Mouse (Mus musculus) v-Abl transformed pro-B cells (cell line): ENCODE measurements around the gene Gm17332.
"Not testable (repeated sequence)": the region's sequence is repeated elsewhere in the genome, so short reads cannot be mapped to it uniquely, and the experiment has no call there.

ENCODE experiments used
- in situ Hi-C, 2 experiments: fragments of 400-800 bp; cut with MboI; formaldehyde crosslinking; loops; one replicate each; pipeline ENCODE4 v1.15.1; 2025; ENCODE audit not compliant: unreplicated experiment in 2 of 2

The Gm17332 gene

DNA sequence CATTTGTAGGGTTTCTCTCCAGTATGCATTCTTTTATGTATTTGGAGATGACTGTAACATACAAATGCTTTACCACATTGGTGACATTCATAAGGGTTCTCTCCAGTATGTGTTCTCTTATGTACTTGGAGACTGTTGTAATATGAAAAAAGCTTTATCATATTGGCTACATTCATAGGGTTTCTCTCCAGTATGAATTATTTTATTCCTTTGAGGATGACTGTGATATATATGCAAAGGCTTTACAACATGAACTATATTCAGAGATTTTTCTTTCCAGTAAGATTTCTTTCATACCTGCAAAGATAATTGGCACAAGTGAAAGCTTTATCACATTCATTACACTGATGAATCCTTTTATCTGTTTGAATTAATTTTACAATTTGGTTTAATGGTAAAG is at the start of gene Gm17332:
Gene Gm17332 (minus strand): TSS at position 101 of the 400 bp plus-strand sequence.
- in situ Hi-C loops: no loop called here

DNA sequence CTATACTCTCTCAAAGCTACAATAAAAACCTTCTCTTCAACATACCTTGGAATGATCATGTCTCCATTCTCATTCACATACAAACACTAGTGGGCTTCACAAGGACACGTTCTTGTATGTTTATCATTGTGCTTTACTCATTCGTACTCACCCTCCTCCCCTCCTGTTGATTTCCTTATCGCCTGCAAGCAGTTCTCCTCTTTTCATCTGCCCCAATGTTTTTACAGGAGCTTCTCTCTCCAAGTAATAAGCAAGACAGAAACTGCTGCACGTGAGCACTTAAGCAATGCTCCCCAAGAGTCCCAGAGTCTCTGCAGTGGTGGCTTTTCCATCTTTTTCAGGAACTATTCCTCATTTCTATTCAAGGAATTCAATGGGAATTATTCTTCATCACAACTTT is 47.7 kb upstream of the Gm17332 start:
- in situ Hi-C loops: no loop called here

DNA sequence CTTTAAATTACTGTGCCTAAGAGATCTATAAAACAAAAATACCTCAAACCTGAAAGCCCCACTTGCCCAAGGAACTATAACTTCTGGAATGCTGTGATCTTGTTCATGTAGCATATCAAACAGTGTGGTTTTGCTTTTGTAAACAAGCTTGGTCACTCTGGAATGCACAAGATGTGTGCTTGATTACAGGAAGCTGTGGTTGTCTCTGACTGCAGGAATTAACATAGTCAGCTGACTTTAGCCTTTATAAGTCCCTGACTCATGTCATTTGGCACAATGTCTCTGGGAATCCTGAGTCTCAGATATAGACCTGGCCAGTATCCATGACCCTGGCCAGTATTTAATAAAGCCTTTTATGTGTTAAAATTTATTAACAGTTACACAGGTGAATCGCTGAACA is 43.1 kb upstream of the Gm17332 start:
- in situ Hi-C loops: no loop called here

DNA sequence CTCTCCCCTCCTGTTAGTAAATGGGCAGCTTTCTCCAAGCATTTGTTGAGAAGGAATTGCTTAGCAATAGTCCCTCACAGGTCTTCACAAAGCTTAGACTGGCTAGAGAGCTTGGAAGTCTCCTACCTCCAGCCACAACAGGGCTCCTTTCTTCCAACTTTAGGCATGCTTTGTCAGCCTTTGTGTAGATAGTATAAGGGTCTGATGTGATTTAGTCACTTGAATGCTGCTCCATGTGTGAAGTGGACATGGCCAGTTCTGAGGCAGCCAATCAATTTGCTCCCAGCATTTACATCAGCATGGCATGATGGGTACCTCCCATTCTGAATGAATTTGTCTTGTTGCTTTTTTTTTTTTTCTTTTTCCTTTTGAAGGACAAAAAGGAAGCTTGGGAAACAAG is 35.7 kb upstream of the Gm17332 start:
- in situ Hi-C loops: no loop called here

DNA sequence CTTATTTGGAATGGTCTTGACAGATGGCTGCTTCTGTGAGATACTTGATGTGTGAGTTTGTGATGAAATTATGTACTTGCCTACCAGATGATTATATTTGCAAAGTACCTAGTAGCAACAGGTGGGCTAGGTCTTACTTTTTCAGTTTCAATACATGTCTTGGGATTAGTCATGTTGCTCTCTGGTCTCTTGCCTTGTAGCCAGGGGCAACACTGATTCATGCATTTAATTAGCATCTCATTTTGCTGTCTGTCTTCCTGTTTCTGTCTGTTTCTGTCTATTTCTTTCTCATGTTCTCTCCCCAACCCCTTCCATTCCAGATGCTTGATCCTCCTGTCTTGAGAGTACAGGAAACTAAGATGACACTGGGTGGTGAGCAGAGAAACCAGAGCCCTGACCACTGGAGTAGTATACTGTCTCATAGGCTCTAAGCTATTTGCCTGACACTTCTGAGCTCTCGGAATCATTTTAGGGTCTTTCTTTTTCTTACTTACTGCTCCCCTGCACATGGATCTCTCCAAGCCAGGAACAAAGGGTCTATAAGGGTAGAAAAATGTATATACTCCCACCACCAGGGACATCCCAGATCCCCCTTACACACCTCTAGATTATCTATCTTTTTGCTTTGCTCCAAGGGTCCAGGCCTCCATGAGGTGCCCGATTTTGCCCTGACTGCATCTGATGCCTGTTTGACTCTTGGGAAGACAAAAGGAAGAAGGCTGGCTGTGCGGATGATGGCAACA is 13.5 kb upstream of the Gm17332 start:
- in situ Hi-C loops: no loop called here

DNA sequence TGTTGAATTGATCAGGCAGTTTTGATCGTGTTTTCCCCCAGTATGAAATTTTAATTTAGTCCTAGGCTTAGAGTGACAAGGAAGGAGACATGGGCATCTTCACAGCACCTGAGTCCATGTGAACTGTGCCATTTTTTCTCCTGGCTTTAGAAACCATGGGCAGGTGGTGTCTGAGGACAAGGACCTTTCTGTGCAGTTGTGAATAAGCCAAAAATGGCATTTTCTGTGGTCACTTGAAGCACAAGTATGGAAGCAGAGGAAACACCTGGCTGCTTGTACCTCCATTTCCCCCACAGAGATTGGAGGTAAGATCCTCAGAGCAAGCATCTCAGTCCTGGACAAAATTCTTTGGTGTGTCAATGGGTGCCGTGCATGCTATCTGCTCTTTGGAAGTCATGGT is 12.5 kb upstream of the Gm17332 start:
- in situ Hi-C loops: no loop called here

DNA sequence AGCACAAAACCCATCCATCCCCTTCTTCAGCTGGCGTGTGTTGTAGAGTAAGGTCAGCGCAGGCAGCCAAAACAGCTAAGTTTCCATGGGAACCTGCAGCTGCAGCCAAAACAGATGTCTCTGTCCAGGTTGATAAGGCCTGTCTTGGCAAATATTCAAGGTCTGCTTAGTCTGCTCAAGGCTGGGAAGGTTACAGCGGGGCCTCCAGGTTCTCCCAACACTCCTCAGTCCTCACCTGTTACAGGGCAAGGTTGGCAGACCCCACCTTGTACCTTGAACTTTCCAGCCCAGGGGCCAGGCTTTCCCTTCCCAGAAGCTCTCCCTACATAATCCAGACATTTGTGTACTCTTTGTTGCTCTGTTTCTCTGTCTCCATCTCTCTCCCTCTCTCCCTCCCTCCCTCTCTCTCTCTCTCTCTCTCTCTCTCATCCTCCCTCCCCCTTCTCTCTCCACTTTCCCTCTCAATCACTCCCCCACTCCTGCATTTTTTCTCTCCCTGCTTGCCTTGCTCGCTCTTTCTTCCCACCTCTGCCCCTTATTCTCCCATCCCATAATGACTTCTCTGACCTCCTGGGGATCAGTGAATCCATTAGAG is 12.1 kb downstream of the Gm17332 start:
- in situ Hi-C loops: no loop called here

DNA sequence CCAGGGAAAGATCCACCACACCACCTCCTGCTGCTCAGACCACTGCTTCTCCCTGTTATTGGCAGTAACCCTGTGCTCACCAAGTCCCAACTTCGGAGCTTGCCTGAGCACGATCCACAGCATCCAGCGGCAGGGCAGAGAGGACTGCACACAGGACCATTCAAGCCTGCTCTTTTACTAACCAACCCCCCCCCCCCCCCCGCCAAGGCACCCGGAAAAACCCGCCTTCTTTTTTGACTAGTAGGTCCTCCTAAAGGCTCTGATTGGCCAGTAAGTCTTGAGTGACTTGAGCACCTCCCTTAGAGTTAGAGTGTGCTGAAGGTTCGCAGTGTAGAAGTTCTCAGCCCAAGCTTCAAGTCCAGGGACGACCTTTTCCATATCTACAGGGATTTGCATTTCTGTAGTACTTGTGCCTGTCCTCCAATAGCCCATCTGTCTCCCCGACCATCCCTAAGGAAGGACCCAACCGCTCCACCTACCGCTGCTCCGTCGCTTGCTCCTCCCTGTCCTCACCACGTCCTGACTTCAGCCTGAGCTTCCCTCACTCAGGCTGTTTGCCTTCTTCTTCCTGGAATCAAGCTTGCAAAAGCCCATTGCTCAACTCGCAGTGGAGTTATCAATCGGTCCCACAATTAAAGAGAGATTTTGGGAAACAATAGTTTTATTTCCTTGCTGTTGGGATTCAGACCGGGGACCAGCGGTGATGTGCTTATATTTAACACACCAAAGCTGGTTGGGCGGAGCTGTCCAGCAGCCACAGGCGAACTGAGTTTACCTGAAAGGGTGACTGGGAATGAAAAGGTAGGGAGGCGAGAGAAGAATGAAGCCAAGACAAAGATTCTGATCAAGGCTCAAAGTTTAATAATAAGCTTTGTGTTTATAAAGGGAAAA is 12.9 kb downstream of the Gm17332 start:
- in situ Hi-C loops: no loop called here

DNA sequence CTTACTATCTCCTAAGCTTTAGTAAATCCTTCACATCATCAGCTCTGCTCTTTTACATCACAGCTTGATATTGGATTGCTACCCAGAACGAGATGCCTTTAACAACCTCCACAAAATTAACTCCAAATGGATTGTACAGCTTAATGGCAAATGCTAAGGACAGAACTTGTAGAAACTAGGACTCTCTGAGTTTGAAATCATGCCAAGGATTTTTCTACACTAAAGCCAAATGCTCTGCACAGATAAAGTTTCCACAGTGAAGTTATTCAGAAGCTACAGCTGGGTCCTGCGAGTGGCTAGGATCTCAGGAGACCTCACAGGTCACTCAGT is 13.5 kb downstream of the Gm17332 start:
- in situ Hi-C loops: no loop called here

DNA sequence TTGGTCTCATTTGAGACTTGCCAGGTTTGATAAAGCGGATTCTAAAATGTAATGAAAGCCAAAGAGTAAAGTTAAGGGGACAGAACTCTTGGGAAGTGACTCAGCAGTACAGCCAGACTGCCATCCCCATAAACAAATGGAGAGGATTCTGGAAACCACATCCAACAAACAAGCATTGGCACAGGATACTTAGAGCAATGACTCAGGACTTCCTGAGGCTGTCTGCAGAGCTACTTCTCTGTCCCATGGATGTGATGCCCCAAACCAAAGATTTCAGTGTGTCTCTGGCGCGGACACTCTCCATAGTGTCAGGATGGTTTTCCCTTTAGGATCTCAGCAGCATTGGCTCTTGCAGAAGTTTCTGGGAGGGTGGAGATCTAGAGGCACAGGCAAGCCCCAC is 25.2 kb downstream of the Gm17332 start:
- in situ Hi-C loops: no loop called here

DNA sequence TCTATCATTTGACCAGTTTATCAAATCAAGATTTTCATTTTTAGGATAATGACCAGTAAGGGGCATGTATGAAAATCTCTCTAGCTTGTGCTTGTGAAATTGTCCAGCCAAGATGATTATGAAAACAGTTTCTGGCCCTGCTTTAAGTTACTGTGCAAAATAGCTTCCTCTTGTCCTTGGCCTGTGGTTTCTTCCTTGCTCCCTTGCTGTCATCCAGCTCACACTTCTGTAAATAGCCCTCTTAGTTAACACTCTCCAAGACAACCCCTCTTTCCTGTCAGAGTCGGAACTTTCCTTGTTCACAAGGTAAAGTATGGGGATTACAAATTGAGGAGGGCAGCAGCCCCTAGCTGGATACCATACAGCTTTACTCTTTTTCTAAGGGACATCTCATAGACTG is 43.9 kb downstream of the Gm17332 start:
- in situ Hi-C loops: not testable (repeated sequence)

DNA sequence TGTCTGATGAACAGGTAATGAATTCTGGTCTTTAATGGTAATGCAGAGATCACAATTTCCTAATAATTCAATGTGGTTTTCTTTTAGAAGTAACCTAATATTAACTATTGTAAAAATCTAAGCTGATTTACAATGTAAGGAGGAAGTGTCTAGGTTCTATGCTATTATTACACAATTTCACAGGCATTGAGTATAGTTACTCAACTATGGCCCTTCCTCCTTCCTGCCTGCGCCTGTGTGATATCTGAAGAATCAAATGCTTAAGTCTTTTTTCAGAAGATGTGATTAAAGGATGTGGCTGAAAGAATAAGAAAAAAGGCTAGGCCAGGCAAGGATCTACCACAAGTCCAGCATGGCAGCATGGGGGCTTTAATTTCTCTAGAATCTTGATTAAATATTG is 47.4 kb downstream of the Gm17332 start:
- in situ Hi-C loops: not testable (repeated sequence)

DNA sequence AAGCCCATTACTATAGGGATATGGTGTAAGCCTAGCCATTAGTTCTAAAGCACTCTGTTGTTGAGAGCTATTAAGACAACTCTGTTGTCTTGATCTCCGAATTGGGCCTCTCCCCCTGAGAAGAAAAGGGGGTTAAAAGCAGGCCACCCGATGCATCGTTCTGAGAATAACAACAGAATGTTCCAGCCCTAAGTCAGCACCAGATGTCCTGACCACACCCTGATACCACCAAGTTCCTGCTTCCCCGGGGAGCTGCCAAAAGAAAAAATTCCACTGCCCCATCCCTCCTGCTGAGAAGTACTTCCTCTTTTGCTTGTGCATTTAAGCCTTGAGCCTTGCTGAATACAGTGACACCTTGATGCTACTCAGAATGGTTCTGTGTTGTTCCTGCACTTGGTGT is 48.5 kb downstream of the Gm17332 start:
- in situ Hi-C loops: not testable (repeated sequence)
